Mouse (Mus musculus): ENCODE measurements around the gene Slc25a10. TPM values are rescaled to one million over a fixed set of nuclear protein-coding genes. Genes with fewer than 3 reads are reported as not detected.

Gene Slc25a10
- total RNA-seq, 2 experiments from 2014 or later, result 15.4 to 15.9 TPM

GRCm38 (mm10) chr11:120539285-120540014 lies 47.8 kb downstream of the Slc25a10 start:
- no peak for DNase-seq

- peak; percentile 61 to 74 for DNase-seq
Observed at GRCm38 (mm10) chr11:120541907-120542306, 50.3 kb downstream of the Slc25a10 start.

GRCm38 (mm10) chr11:120542376-120542775 lies 50.7 kb downstream of the Slc25a10 start:
- no peak for DNase-seq

- no peak for DNase-seq
Observed at GRCm38 (mm10) chr11:120545964-120546363, 54.3 kb downstream of the Slc25a10 start.

- DNase-seq, result no peak
Observed at GRCm38 (mm10) chr11:120547469-120547868, 55.8 kb downstream of the Slc25a10 start.

- no peak for DNase-seq
Observed at GRCm38 (mm10) chr11:120548214-120548613, 56.6 kb downstream of the Slc25a10 start.

- DNase-seq, result no peak
Observed at GRCm38 (mm10) chr11:120548786-120549167, 57.1 kb downstream of the Slc25a10 start.

Other genes starting within 250 kb of the Slc25a10 start
- gene Actg1, start 143.3 kb upstream of the Slc25a10 start, total RNA-seq (2021), result 100 to 1,000 TPM; 286 to 296 TPM
- gene Fscn2, start 130.3 kb upstream of the Slc25a10 start, total RNA-seq (2021), result not detected
- gene Faap100, start 113.1 kb upstream of the Slc25a10 start, total RNA-seq (2021), result 10 to 100 TPM; 10.6 to 11.7 TPM
- gene Nploc4, start 54.1 kb upstream of the Slc25a10 start, total RNA-seq (2021), result 10 to 100 TPM; 62.0 to 65.2 TPM
- gene Tspan10, start 49.2 kb upstream of the Slc25a10 start, total RNA-seq (2021), result 1 to 10 TPM; 1.0 to 2.3 TPM
- under 1 TPM in 1 of 2 experiments, not detected in 1; 0.57 TPM for gene Pde6g, start 38.3 kb upstream of the Slc25a10 start, total RNA-seq (2021)
- gene Oxld1, start 33.8 kb upstream of the Slc25a10 start, total RNA-seq (2021), result 10 to 100 TPM; 58.1 to 70.3 TPM
- gene Ccdc137, start 33.7 kb upstream of the Slc25a10 start, total RNA-seq (2021), result 1 to 10 TPM; 6.0 to 7.3 TPM
- gene Arl16, start 24.2 kb upstream of the Slc25a10 start, total RNA-seq (2021), result 10 to 100 TPM; 10.1 to 12.0 TPM
- gene Mrpl12, start 7.2 kb upstream of the Slc25a10 start, total RNA-seq (2021), result 100 to 1,000 TPM; 245 to 267 TPM
- gene Gcgr, start 38.9 kb downstream of the Slc25a10 start, total RNA-seq (2021), result under 1 TPM; 0.93 to 0.94 TPM
- 10 to 100 TPM; 39.1 to 44.1 TPM for gene Mcrip1, start 57.9 kb downstream of the Slc25a10 start, total RNA-seq (2021)
- gene Ppp1r27, start 59.3 kb downstream of the Slc25a10 start, total RNA-seq (2021), result under 1 TPM in 1 of 2 experiments, not detected in 1; 0.35 TPM
- 100 to 1,000 TPM; 230 TPM for gene P4hb, start 81.4 kb downstream of the Slc25a10 start, total RNA-seq (2021)
- gene Arhgdia, start 89.8 kb downstream of the Slc25a10 start, total RNA-seq (2021), result 100 to 1,000 TPM; 133 to 144 TPM
- 10 to 100 TPM; 44.1 to 46.9 TPM for gene Alyref, start 106.5 kb downstream of the Slc25a10 start, total RNA-seq (2021)
- gene Anapc11, start 106.6 kb downstream of the Slc25a10 start, total RNA-seq (2021), result 10 to 100 TPM; 84.4 to 89.0 TPM
- gene Npb, start 116.6 kb downstream of the Slc25a10 start, total RNA-seq (2021), result not detected
- 10 to 100 TPM; 47.2 to 51.2 TPM for gene Pcyt2, start 126.1 kb downstream of the Slc25a10 start, total RNA-seq (2021)
- 1 to 10 TPM; 6.9 to 8.9 TPM for gene Sirt7, start 133.4 kb downstream of the Slc25a10 start, total RNA-seq (2021)
- 10 to 100 TPM; 33.7 to 35.7 TPM for gene Mafg, start 141.8 kb downstream of the Slc25a10 start, total RNA-seq (2021)
- 1 to 10 TPM; 1.1 to 1.3 TPM for gene Pycr1, start 151.9 kb downstream of the Slc25a10 start, total RNA-seq (2021)
- 10 to 100 TPM; 77.0 to 81.2 TPM for gene Myadml2, start 156.3 kb downstream of the Slc25a10 start, total RNA-seq (2021)
- under 1 TPM in 1 of 2 experiments, not detected in 1; 0.33 TPM for gene Notum, start 169.3 kb downstream of the Slc25a10 start, total RNA-seq (2021)
- 10 to 100 TPM; 28.5 to 31.3 TPM for gene Aspscr1, start 181.1 kb downstream of the Slc25a10 start, total RNA-seq (2021)
- 10 to 100 TPM; 32.5 to 34.2 TPM for gene Cenpx, start 221.9 kb downstream of the Slc25a10 start, total RNA-seq (2021)
- gene Lrrc45, start 222.1 kb downstream of the Slc25a10 start, total RNA-seq (2021), result 1 to 10 TPM; 3.8 to 4.3 TPM
- gene Rac3, start 229.6 kb downstream of the Slc25a10 start, total RNA-seq (2021), result 1 to 10 TPM; 1.1 to 1.3 TPM
- gene Dcxr, start 235.4 kb downstream of the Slc25a10 start, total RNA-seq (2021), result 10 to 100 TPM; 16.6 to 16.7 TPM
- gene Cbr2, start 240.3 kb downstream of the Slc25a10 start, total RNA-seq (2021), result 10 to 100 TPM; 20.9 to 82.2 TPM

All from heart, adult 18-20 months (tissue).